Mouse (Mus musculus) spleen, adult 18-20 months (tissue): ENCODE measurements around the gene Fam78a.
"Not testable (repeated sequence)": the region's sequence is repeated elsewhere in the genome, so short reads cannot be mapped to it uniquely, and the experiment has no call there.

Experiments used
- DNase-seq, 2 experiments: peaks; one replicate each; pipeline ENCODE4 v3.0.0; 2022; ENCODE audit warnings: mixed read lengths in 2 of 2

The Fam78a gene

DNA sequence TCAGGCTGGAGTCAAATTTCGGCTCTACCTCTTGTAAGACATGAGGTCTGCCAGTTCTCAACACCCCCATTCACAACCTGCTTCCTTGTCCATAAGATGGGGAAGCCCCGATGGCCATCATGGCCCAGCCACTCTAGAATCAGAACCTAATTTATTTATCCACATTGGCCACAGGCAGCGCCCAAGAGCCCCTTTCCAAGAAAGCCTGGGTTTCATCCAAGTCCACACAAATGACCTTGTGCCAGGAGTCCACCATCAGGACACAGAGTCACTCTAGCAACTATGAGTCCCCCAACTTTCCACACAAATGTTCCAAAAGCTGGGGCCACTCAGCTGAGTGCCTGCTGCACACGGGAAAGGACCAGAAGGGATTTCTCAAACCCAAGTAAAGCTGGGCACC, 18.7 kb downstream of the Fam78a start:
- no peak for DNase-seq

DNA sequence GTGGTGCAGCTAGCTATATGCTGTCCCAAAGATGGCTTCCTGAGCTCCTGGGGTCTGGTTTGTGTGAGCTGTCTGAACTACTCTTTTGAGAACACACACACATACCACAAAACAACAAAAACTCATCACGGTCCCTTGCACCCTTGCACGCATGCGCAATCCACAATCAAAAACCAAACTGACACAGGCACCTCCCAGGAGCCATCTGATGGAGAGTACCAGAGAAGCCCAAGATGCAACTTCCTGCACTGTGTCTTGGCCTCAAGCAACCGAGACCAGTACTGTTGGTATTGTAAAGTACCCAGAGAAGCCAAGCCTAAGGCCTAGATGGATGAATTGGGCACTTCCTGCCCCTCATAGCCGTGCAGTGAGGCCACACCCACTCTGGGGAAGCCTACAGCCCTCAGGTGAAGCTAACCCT, 19.3 kb downstream of the Fam78a start:
- DNase-seq: peak in 1 of 2 experiments; percentile 44

DNA sequence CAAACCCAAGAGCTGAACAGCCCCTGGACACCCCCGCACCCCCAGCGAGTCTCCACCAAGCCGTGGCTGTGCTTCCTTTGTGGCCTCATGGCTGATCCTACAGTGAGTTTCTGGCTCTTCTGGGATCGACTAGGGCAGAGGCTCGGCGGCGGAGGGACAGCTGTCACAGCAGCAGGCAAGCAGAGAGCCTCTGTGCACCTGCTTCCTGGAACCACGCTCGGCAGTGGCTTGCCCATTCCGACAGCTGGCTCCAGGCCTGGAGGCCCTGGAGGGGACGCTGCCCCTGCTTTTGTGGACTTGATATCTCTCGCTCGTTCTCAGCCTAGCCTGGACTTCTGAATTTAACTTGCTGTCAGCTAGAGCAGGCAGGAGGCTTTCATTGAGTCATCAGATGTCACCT, 19.7 kb downstream of the Fam78a start:
- no peak for DNase-seq

DNA sequence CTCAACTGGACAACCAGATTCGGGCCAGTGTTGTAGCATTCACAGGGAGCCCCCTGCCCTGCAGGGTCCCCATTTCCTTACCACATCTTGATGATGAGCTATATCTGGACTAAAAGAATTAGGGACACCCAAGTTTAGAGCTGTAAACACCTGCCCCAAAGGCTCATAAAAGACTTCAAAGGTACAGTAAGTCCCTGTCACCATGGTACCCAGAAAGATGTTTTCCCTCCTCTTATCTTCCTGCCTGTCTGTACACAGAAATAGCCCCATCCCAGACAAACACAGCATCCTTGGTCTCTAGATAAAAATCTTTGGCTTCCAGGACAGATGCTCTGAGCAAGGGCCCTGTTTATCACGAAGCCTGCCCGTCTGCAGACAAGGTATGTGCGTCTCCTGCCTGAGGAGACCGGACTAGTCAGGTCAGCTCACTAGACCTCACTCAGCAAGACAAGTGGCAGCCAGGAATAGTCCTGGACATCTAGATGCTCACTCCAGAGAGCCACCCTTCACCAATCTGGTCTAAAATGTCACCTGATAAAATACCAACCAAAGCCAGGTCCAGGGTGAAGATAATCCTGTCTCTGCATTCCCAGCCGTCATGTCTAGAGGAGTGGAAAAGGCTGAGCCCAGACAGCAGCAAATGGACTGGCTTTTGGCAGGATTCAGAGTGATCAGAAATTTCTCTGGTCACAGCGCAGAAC, 21.1 kb downstream of the Fam78a start:
- DNase-seq: no peak

DNA sequence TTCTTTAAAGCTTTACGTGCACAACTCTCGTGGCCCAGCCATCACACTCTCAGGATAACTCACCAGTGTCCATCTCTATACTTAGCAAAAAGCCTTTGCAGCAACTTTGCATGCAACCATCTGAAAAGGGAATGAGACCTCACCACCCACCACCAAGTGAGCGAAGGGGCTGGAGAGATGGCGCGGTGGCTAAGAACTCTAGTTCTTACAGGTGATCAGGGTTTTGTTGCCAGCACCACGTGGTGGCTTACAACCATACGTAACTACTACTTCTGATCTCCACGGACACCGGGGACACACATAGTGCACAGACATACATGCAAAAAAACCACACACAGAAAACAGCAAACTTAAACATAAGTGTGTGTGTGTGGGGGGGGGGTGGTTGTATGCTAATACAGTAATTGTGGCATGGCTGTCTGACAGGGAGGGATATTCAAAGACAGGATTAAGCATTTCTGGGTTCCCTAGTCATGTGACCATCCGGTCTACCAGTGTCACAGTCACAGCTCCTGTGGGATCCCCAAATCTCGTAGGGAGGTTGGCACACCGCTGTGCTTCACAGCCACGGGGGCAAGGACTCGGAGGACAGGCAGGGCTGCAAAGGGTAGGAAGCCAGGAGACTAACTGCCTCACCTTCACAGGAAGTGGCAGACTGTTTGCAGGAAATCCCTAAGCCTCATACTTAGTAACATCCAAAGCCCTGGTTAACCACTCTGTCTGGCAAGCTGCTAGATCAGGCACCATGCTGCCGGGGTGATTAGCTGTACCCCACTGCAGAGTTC, 21.8 kb downstream of the Fam78a start:
- DNase-seq: no peak

DNA sequence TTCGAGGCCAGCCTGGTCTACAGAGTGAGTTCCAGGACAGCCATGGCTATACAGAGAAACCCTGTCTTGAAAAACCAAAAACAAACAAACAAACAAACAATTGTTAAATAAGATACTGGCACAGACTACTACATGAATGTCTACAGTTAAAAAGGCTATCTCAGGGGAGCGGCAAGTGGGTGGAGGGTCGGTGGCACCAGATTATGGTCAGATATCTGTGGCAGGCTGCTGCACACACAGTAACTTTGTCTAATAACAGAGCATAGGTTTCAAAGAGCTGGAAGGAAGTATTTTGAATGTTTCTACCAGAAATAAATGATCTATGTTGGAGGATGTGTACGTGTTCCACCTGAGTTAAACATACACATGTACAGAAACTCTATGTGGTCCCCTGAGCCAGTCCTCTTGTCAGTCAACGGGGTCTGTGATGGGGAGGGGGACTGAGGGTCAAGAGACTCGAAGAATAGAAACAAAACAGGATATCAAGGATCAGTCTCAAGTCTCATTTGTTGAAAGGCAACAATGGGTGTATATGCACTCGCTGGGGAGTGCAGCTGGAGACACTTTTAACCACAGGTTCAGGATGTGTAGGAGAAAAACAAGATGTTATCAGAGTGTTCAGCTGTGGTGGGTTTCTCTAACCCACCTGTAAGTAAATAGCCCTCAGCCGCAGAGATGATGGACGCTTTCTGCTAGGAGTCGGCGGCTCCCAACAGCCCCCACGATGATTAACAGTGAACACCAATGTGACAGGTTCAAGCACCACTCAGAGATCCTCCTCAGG, 22.7 kb downstream of the Fam78a start:
- no peak for DNase-seq

DNA sequence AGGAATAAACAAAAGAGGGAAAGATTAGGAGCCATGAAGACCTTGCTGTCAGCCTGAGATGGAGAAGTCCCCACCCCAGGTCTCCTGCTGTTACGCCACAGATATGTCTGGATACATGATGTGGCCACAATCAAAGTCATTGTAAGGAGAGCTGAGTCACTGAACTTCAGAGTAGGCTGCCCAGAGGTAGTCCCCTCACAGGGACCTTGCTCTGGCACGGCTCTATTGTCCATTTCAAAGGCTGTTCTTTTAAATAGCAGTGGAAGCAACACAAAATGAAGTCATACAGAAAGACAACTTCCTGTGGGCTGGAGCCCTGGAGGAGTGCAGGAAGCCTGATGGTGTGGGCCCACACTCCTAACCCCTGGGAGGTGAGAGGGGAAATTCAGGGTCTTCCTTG, 23.5 kb downstream of the Fam78a start:
- no peak for DNase-seq

DNA sequence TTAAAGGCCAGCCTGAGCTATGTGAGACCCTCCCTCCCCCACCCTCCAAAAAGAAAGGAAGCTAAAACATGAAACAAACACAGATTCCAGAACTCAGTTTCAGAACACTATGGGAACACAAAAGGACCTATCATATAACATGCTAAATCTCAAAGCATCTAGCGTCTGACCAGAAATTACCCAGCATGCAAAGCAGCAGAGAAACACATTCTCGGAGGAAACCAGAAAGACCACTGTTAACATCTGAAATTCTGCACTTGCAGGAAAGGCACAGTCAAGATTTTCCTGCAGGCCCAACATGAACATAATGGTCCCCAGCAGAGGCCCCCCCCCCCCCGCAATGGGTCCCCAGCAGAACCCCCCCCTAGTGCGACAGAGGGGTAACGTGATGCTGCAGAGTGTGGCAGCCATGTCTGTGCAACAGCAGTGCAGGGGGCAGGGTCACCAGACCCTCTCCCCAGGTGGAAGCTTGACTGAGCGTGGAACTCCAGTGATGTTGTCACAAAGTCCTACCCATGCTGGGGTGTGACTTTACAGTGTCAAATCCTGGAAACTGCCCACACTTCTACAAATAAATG, 24.3 kb downstream of the Fam78a start:
- no peak for DNase-seq

DNA sequence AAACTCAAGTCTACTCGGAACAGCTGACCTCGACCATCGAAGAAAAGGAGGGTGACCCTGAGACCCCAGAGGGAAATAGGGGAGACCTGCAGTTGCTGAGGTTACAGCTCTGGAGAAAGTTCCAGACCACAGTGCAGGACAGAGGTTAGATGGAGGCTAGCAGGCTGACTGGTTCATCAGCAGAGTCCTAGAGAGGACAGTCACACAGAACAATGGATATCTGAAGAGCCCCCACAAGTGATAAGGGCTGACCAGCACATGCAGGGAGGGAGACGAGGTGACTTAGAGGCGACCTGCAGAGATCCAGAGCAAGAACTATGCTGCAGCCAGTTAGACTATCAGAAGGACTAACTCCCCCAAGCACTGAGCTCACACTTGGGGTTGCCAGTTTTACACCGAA, 25.0 kb downstream of the Fam78a start:
- no peak for DNase-seq

DNA sequence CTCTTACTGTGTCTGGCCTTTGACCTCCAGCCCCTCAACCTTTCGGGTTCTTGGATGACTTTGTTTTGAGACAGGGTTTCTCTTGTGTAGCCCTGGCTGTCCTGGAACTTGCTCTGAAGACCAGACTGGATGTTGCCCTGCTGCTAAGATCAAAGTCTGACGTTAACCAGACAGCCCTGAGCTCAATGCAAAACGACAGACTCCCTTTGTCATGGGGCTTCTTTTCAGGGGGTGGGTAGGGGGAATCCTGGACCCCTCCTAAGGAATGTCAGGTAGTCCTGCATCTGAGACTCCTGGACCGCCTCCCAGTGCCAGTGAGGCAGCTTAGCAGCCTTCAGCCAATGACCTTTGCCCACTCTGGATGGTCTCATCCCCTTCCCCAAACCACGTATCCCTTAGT, 25.9 kb downstream of the Fam78a start:
- no peak for DNase-seq

DNA sequence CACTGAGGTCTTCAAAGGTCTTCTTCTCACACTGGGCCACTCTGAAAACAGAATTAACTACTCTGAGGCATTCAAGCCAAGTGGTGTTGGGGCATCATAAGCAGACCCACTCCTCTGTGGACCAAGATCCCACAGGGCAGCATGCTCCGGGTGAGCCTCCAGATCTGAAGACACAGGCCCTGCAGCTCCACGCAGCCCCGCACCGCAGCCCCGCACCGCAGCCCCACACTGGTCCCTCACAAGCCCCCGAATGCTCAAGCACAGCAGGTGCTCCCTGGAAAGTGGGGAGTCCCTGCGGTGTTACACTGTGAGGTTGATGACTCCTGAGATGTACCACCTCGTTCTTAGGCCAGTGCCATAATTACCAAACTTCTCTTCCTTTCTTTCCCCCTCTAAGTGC, 26.4 kb downstream of the Fam78a start:
- no peak for DNase-seq

DNA sequence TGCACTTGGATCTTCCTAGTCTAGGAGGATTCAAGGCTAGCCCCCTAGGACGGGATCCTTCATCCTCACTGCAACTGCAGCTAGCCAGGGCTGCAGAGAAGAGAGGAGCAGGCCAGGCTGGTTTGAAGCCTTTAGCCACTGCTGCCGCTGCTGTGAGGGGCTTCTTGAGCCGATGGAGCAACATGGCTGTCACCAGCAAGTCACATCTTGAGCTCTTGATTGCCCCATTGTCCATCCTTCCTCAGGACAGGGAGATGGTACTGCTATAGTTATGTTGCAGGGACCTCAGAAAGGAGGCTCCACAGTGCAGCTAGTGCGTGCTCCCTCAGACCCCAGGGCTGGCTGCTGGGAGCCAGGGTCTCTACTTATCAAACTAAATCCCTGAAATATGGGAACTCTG, 26.9 kb downstream of the Fam78a start:
- no peak for DNase-seq

DNA sequence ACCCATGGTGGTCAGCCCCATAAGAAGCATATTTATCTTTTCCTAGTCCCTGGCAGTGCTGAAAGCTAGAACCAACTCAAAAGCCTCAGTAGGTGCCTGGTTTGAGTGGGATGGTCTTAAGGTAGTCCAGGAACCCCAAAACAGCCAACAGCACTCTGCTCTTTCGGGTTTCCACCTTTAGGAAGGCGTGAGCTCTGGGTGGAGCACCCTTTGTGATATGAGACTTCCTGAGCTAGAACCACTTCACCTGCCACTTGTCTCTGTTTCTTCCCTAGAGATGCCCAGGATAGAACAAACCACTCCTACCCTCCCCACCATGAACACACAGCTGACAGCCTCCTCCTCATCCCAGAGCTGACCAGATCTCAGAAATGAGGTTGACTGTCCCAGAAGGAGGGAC, 27.3 kb downstream of the Fam78a start:
- DNase-seq: no peak

DNA sequence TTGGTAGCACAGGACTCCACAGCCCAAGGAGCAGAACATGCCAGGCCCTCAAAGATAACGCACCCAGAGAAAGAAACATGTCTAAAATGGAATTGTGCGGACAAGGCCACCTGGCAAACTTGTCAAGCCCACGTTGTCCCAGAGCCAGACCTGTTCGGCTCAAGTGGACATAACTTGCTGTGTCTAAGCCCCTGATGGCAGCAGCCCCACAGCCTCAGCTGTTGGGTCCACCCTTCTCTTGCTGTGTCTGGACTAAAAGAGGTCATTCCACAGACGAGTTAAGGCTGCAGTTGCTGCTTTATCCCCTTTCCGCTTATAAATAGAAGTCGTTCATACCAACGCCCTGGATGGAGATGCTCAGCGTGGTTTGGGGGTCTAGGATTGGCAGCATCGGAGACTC, 28.1 kb downstream of the Fam78a start:
- no peak for DNase-seq

DNA sequence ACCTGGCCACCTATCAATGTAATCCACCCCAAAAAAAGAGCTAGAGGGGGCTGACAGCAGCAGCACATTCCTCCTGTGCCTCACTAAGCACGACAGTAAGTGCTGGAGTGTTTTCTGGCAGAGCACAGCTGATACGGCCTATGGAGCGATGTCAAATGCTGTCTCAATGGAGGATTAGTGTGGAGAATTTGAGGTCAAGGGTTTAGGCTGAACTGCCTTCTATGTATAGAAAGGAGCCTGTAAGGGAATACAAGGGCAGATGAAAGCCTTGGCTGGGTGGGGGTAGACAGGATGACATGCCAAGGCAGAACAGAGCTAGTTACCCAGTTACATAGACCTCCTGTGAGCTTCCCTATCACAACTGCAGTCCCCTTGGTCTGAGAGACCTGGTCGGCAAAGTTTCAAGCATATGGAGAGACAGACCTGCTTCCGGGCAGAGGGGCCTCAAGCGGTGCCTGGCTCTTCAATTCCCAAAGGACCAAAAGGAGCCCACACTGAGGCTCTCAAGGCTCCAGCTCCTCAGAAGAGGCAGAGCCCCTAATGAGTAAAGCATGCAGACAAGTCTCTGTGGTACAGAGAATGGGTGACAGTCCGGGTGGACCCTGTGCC, 29.2 kb downstream of the Fam78a start:
- DNase-seq: no peak

DNA sequence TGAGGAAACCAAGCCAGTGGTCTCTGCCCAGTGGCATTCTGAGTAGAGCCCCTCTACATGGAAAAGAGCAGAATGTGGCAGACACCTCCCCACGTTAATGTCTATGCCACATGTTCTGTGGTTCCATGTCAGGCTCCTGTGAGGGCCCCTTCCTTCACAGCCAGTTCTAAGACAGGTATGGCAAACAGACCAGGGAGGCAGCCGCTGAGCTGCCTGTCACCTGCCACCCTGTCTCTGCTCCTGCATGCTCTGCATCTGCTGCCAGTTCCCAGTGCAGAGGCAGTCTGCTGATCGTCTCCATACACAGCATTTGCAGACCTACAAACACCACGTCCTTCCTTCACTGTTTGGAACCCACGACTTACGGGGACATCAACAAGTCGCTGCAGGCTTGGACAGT, 32.2 kb downstream of the Fam78a start:
- no peak for DNase-seq

DNA sequence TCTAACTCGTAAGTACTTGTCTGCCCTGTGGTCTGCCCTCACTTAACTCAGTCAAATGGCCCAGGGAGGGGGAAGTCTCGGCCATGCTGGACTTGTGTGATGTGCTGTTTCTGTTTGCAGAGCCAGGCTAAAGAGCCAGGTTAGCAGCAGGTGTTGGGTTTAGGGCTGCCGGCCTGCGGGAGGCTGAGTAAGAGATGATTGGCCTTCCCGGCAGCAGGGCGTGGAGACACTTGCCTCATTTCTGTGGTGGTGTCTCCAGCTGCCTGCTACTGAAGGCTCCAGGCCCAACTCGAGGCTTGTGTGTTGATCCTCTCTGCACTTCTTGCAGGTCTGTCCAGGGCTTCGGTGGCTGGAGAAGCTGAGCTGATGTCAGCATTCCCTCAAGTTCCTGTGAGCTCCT, 32.9 kb downstream of the Fam78a start:
- no peak for DNase-seq

DNA sequence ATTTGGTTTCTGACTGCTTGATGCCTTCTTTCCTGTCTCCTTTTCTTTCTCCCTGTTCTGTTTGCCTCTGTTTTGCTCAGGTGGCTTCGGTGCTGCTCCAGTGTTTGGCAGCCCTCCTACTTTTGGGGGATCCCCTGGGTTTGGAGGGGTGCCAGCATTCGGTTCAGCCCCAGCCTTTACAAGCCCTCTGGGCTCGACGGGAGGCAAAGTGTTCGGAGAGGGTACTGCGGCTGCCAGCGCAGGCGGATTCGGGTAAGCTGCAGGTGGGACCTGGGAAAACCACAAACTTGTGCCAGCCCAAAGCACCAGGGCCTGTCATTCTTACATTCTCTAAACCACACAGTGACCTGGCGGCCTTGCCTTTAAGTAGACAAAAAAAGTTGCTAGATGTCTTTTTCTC, 37.3 kb downstream of the Fam78a start:
- no peak for DNase-seq

DNA sequence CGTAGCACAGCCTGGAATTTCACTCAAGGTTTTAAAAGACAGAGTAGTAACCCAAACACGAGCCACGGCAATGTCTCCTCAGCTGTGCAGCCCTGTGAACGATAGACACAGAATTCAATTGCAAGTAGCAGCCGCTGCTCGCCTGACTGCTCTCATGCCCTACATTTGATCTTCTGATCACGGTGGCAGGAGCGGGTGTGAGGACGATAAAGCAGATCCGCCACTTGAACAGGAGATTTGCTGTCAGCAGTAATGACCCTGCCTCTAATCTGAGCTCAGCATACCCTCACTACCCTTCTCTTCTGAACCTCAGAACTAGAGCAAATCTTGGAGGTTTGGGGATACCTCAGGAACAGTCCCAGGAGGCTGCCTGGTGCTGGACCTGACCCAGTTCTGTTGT, 38.6 kb downstream of the Fam78a start:
- no peak for DNase-seq

DNA sequence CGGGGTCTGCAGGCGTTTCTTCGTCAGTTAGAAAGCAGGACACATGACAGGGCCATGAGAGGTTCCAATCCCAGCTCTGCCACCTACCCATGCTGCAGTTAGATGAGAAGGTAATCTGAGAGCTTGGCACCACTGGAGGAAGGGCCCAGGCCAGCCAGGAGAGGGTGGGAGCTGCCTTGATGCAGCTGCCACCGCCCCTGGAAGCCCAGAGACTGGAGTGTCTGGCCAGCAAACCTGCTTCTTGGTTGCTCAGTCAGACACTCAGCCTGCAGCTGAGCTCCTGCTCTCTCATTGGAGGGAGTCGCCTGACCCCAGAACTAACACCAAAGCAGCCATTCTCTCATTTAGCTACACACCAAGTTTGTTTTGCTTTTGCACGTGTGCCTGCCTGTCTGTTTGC, 39.3 kb downstream of the Fam78a start:
- DNase-seq: no peak

DNA sequence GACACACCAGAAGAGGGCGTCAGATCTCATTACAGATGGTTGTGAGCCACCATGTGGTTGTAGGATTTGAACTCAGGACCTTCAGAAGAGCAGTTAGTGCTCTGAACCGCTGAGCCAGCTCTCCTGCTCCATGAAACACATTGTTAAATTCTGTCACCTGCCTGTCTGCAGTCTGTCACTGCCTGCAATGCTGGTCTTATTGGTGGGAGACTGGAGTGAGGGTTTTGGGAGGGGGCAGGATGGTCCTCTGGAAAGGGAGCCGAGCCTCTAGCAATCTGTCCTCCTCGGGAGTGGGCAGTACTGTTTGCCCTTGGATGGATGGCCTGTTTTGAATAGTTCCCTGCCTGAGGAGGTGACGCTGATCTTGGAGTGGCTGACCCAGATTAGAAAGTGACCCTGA, 40.8 kb downstream of the Fam78a start:
- DNase-seq: no peak

DNA sequence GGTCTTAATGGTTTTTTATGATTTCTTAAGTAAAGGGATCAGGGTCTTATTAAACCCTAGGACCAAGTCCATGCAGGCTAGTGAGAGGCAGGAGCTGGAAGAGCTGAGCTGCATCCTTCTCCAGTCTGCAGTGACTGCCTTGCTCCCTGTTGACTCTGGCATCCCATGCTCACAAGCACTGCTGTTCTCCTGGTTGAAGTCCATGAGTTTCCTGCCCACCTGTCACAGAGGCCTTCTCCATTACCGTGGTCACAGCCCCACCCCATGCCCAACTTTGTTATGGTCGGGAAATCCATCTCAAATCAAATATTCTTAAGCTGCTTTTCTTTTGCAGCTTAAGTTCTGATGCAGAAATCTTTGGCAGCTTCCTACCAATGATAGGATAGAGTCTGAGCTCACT, 43.6 kb downstream of the Fam78a start:
- DNase-seq: no peak

DNA sequence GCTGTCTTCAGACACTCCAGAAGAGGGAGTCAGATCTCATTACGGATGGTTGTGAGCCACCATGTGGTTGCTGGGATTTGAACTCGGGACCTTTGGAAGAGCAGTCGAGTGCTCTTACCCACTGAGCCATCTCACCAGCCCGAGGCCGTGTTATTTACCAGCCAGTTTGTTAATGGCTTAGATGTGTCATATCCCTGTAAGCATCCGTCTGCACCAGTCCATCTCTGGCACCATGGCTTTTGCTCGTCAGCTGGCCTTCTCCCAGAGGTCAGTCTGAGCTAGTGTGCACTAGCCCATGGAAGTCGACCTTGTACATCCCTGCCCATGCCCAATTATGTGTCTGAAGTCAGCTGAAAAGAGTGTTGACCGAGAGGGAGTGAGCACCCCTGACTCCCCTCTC, 44.0 kb downstream of the Fam78a start:
- DNase-seq: not testable (repeated sequence)
